Mouse (Mus musculus) c-Kit-positive CD71-negative TER-119-negative erythroid progenitor cells, embryonic 14.5 days (primary cell): ENCODE measurements at regions not wholly inside any gene's neighbourhood (a gene's known extent, or its start where the extent isn't known, plus 50 kb on each side); places are given as distances from the start of the nearest gene placed in this dataset.

Experiments
- DNase-seq: peaks from one replicate; pipeline ENCODE4 v3.0.0-alpha.2; 2013; ENCODE audit warnings: low read depth

- no peak for DNase-seq
Observed at GRCm38 (mm10) chr4:114716703-114717102, 104.8 kb upstream of the Gm12830 start.

GRCm38 (mm10) chr4:114720696-114721095 lies 100.8 kb upstream of the Gm12830 start:
- DNase-seq: no peak

GRCm38 (mm10) chr4:114721386-114721785 lies 100.1 kb upstream of the Gm12830 start:
- DNase-seq: no peak

DNA sequence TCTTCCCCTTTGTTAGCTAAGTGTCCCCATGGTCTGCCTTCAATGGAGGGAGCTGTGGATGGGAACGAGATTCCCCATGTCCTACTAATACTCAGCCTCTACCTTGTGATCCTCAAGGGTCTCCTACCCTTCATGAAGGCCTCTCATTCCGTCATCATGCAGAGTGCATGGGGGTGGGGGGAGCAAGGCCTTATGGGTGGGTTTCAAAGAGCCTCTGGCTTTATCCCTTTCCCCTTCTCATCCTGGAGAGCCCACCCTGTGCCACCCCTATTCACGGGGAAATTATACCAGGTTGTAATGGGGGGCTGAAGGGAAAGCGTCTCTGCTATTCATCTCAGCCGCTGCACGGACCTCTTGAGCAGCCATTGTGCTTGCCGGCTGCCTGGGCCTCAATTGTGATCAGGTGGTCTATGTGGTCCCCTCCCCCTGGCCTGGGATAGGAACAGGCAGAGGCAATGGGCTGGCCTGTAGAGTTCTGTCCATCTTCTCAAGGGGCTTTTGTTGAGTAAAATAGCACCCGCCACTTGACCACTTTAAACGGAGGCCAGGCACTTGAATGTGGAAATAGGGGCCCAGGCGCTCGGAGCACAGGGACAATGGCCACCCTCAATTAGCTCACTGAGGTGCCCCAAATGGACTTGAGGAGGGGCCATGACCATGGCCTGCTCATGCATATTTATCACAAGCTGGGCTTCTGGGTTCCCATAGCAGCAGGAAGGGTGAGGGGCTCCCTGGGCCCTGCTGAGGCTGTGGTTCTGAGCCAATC lies 93.1 kb upstream of the Gm12830 start:
- no peak for DNase-seq

- DNase-seq: no peak
Observed at GRCm38 (mm10) chr4:114733256-114734004, 88.1 kb upstream of the Gm12830 start.

DNA sequence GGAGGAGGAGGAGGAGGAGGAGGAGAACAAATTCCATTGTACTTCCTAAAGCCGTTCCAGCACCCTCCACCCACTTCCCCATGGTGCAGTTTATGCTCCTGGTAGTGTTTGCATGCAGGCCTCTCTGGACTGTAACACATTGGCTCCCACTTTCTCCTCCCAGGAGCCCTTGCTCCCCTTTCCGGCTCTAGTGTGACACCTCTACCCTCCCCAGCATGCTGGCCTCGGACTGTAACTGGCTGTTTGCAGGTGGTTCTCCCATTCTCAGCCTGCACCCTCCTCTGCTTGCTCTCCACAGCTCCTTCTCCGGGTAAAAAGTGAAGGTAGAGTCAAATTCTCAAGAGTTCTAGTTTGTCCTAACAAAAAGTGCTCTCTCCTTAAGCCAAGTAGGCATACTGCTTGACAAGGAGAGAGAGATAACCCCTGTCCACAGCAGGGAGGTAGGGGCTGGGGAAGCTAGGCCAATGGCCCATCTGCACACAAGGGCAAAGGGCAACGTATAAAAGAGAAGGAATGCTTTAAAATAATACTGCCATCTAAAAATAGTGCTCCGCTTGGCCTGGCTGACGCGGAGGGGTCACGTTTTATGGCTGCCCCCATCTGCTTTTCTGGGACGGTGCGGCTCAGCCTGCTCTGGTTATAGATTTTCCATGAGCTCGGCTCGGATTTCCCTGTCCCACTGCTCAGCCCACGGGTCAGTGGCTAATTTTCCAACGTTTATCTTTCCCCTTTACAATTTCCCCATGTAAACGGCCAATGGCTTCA lies 82.4 kb upstream of the Gm12830 start:
- no peak for DNase-seq

DNA sequence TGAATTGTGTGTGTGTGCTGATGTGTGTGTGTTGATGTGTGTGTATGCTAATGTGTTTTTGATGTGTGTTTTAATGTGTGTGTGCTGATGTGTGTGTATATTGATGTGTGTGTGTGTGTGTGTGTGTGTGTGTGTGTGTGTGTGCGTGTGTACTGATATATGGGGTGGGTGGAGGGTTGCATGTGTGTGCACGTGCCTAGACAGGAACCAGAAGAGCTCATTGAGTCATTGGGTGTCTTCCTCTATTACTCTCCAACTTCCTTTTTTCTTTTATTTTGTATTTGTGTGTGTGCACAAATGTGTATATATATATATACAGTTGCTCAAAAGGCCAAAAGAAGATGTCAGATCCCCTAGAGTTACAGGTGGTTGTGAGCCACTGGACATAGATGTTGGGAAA lies 73.4 kb upstream of the Gm12830 start:
- no peak for DNase-seq

DNA sequence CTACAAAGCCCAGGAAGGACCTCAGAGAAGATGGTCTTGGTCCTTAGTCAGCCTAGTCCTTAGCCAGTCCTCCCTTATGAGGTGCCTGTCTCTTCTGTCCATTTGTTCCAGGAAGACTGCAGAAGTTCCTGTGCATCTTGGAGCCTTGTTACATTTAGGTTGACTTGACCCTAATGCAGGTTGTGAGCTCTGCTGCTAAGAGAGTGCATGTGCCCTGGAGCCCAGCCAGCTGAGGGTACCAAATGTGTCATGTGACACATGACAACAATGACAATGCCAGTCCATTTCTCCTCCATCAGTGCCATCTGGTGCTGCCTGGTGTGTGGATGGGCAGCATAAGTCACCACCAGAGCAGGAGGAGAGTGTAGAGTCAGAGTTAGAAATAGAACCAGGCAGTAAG lies 61.7 kb upstream of the Gm12830 start:
- DNase-seq: no peak

DNA sequence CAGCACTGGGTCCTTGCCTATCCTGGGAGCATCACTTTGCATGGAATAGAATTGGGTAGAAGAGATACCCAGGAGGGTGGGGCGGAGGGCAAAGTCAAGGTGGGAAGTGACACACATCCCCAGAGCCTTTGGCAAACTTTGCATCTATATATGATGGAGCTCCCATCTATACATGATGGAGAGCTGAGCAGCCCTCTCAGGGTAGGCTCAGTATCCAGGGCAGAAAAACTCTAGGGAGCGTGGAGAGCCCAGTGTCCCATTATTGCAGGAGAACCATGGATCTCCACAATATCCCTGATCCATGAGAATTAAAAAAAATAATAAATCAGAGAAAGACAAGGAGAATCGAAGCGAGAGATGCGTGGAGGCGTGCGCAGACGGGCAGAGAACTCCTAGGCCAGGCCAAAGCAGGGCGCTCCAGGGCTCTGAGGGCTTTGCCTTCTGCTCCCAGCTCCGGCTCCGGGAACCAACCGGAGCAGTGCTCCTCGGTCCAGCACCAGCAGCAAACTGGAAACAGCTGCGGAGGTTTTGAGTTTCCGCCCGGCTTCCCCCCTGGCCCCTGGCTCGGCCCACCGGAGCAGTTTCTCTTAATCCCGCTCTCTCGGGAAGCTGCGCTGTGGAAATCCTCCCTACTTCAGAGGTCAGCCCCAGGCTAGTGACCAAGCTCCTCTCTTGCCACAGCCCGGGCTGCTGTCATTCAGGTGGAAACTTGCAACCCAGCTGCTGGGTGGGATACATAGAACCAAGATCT lies 54.7 kb upstream of the Gm12830 start:
- DNase-seq: no peak
